16 mouse cellular contexts compared by ENCODE assay signal in genomic region chr6:105940591-105940990, GRCm38 (mm10).
DNase-seq lines count a peak whose midpoint lies in the region; TF ChIP-seq lines count a peak whose summit lies in the region.
"Had no signal": no experiment of that assay in that cellular context is flagged by ENCODE, and none has a peak within 500 bp of the region (broad histone marks: within the 10 kb centered on the region; RNA-seq: fewer than 3 reads in every experiment).

No protein-coding gene starts in this region.

- H3K4me3 ChIP-seq in layer of hippocampus, adult 2 months, result no peak overlapping the region
- H3K4me3 ChIP-seq: embryonic facial prominence, embryonic 15.5 days; forebrain, embryonic 15.5 days; heart, embryonic 12.5 days; liver, embryonic 13.5 days; midbrain, embryonic 15.5 days; stomach, embryonic 15.5 days had no signal

- H3K27ac ChIP-seq in layer of hippocampus, adult 2 months, result no peak overlapping the region
- H3K27ac ChIP-seq: embryonic facial prominence, embryonic 15.5 days; forebrain, embryonic 15.5 days; liver, embryonic 13.5 days; midbrain, embryonic 15.5 days; stomach, embryonic 15.5 days had no signal

- peak; percentile 11 to 15 for DNase-seq in cerebellum, adult 18-20 months
- DNase-seq in cerebellum, postnatal 4 days (ENCODE audit: low spot score in 2 of 2), result no peak
- DNase-seq in layer of hippocampus, adult 9-11 months, result peak; percentile 28
- no peak for DNase-seq in layer of hippocampus, postnatal 25 days (ENCODE audit: extremely low spot score in 1 of 2, low spot score in 1 of 2)
- peak; percentile 18 for DNase-seq in cerebellum, adult 8-10 months
- DNase-seq in left cerebral cortex, postnatal 25 days (ENCODE audit: low spot score in 2 of 2), result peak; percentile 14 to 79
- no peak for DNase-seq in embryo, embryonic 10 days (ENCODE audit: low spot score)
- DNase-seq in layer of hippocampus, adult 2 months (ENCODE audit: low spot score in 2 of 2), result no peak
- DNase-seq: kidney, adult 9 months; liver, embryonic 13.5 days; spleen, adult 18-20 months had no signal

- no peak for TF ChIP-seq CTCF in layer of hippocampus, adult 2 months (conservative IDR thresholded peaks at IDR 0.05)

- intact Hi-C loops in left cerebral cortex, postnatal 25 days (cut with DNase I), result no loop called here

Comparison
In these comparisons a context has a peak if more than half of its experiments do, and no peak if none do; other contexts are left out.
1. DNase-seq: peak in cerebellum, adult 18-20 months (2 of 2), layer of hippocampus, adult 9-11 months (single experiment), cerebellum, adult 8-10 months (single experiment) and left cerebral cortex, postnatal 25 days (2 of 2); none in cerebellum, postnatal 4 days (0 of 2), layer of hippocampus, postnatal 25 days (0 of 2), embryo, embryonic 10 days (single experiment) and layer of hippocampus, adult 2 months (0 of 2).